Mouse (Mus musculus) cortical plate, adult 2 months (tissue): ENCODE results near the gene Ciao2b.

Experiments
- CTCF ChIP-seq: fragments of 200-500 bp; IDR thresholded peaks from 2 replicates; pipeline ENCODE4 v1.5.1; 2011; ENCODE audit warnings: mild to moderate bottlenecking, control low read depth, low read length; ENCODE audit not compliant: insufficient read depth; ENCODE audit errors: extremely low read depth
- POLR2A ChIP-seq: fragments of 200-500 bp; IDR thresholded peaks from 2 replicates; pipeline ENCODE4 v1.6.1; 2011; ENCODE audit warnings: mild to moderate bottlenecking, low read length, control low read depth; ENCODE audit not compliant: insufficient read depth; ENCODE audit errors: extremely low read depth

GRCm38 (mm10) chr8:104632486-104632885 lies 9.3 kb downstream of the Ciao2b start:
- TF ChIP-seq CTCF: no peak
- TF ChIP-seq POLR2A: no peak
